Mouse (Mus musculus) heart, adult 2 months (tissue): Measurements from ENCODE around the gene Ier5l.

Experiments
- CTCF ChIP-seq: fragments of 200-600 bp; IDR thresholded peaks from 2 replicates; pipeline ENCODE4 v1.8.1; 2022; ENCODE audit warnings: antibody characterized with exemption, mild to moderate bottlenecking, moderate library complexity
- EP300 ChIP-seq: fragments of 200-500 bp; IDR thresholded peaks from 2 replicates; pipeline ENCODE4 v1.6.1; 2011; ENCODE audit warnings: low read depth, low read length, control low read depth; ENCODE audit not compliant: insufficient read depth
- POLR2A ChIP-seq: fragments of 200-500 bp; IDR thresholded peaks from 2 replicates; pipeline ENCODE4 v1.6.1; 2011; ENCODE audit warnings: mild to moderate bottlenecking, low read depth, low read length, control low read depth; ENCODE audit not compliant: insufficient read depth

DNA sequence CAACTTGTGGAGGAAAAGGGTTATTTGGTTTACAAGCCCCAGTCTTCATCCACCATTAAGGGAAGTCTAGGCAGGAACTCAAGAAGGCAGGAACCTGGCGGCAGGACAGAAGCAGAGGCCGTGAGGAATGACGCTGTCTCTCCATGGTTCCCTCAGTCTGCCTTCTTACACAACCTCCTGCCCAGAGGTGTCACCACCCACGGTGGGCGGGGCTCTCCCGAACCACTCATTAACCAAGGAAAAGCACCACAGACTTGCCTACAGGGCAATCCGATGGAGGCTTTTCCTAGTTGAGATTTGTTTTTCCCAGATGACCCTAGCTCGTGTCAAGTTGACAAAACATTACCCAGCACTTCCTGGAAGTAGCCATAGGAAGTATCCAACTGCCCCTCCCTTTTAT, 49.7 kb upstream of the Ier5l start:
- TF ChIP-seq POLR2A (no peak), EP300 (no peak), CTCF (no peak)
